Mouse (Mus musculus) lung, postnatal 36 days (tissue): Measurements from ENCODE around the gene Fam172a.

Experiments used
- DNase-seq: peaks from one replicate; pipeline ENCODE4 v3.0.0; 2022; ENCODE audit warnings: mixed read lengths

The Fam172a gene

GRCm38 (mm10) chr13:77977121-77977520 is 275.3 kb downstream of the Fam172a start:
- DNase-seq, result no peak

GRCm38 (mm10) chr13:77982105-77982851 is 280.4 kb downstream of the Fam172a start:
- peak; percentile 68 for DNase-seq

- no peak for DNase-seq
These were observed 281.0 kb downstream of the Fam172a start for GRCm38 (mm10) chr13:77982852-77983202.

- DNase-seq, result no peak
These were observed 289.5 kb downstream of the Fam172a start for GRCm38 (mm10) chr13:77991189-77991886.

GRCm38 (mm10) chr13:78004649-78005048 is 302.8 kb downstream of the Fam172a start:
- DNase-seq, result no peak

GRCm38 (mm10) chr13:78005344-78005743 is 303.5 kb downstream of the Fam172a start:
- DNase-seq, result no peak

GRCm38 (mm10) chr13:78010176-78010575 is 308.3 kb downstream of the Fam172a start:
- no peak for DNase-seq

- DNase-seq, result peak; percentile 9
These were observed 323.0 kb downstream of the Fam172a start, which contains the start of gene Pou5f2 for GRCm38 (mm10) chr13:78024683-78025294. Gene Pou5f2 (plus strand): TSS chr13:78024902.

GRCm38 (mm10) chr13:78032821-78033220 is 331.0 kb downstream of the Fam172a start:
- no peak for DNase-seq

- DNase-seq, result no peak
These were observed 335.4 kb downstream of the Fam172a start for GRCm38 (mm10) chr13:78037203-78037602.

- no peak for DNase-seq
These were observed 341.4 kb downstream of the Fam172a start for GRCm38 (mm10) chr13:78043203-78043602.

GRCm38 (mm10) chr13:78045116-78045515 is 343.3 kb downstream of the Fam172a start:
- no peak for DNase-seq

- no peak for DNase-seq
These were observed 385.9 kb downstream of the Fam172a start for GRCm38 (mm10) chr13:78087751-78088150.

GRCm38 (mm10) chr13:78090701-78091100 is 388.9 kb downstream of the Fam172a start:
- DNase-seq, result no peak

- no peak for DNase-seq
These were observed 390.1 kb downstream of the Fam172a start for GRCm38 (mm10) chr13:78091949-78092348.

GRCm38 (mm10) chr13:78094352-78094751 is 392.5 kb downstream of the Fam172a start:
- DNase-seq, result no peak

GRCm38 (mm10) chr13:78095071-78095973 is 393.5 kb downstream of the Fam172a start:
- no peak for DNase-seq

- DNase-seq, result no peak
These were observed 397.1 kb downstream of the Fam172a start for GRCm38 (mm10) chr13:78098858-78099445.

GRCm38 (mm10) chr13:78099746-78100530 is 398.1 kb downstream of the Fam172a start:
- DNase-seq, result no peak

GRCm38 (mm10) chr13:78100664-78101063 is 398.8 kb downstream of the Fam172a start:
- no peak for DNase-seq

- no peak for DNase-seq
These were observed 400.5 kb downstream of the Fam172a start for GRCm38 (mm10) chr13:78102337-78102736.
